Mouse (Mus musculus) liver, embryonic 14.5 days (tissue): Measurements from ENCODE around the gene Creb3l2. TPM values are rescaled to one million over a fixed set of nuclear protein-coding genes. Genes with fewer than 3 reads are reported as not detected.

ENCODE experiments used
- ATAC-seq: fragments of 200-750 bp; cut with Nextera tagmentation; 2 replicates; pipeline ENCODE4 v1.8.0; 2017; ENCODE audit warnings: moderate number of reproducible peaks, mild to moderate bottlenecking, moderate library complexity; ENCODE audit not compliant: insufficient read depth
- DNase-seq, 3 experiments: peaks; one replicate each; pipeline ENCODE4 v3.0.0-alpha.2; 2012 to 2013; ENCODE audit warnings: low read depth in 3 of 3, low spot score in 3 of 3
- H3K27ac ChIP-seq: fragments of 300-500 bp; sonication (generic); 2 replicates; pipeline ENCODE4 v1.5.1; 2014; ENCODE audit warnings: moderate library complexity, mild to moderate bottlenecking, control low read depth, inconsistent platforms
- H3K27me3 ChIP-seq: fragments of 300-500 bp; sonication (generic); 2 replicates; pipeline ENCODE4 v1.6.1; 2014; ENCODE audit warnings: mild to moderate bottlenecking, low read length, moderate library complexity; ENCODE audit not compliant: control insufficient read depth, insufficient read depth
- H3K36me3 ChIP-seq: fragments of 300-500 bp; sonication (generic); replicated peaks from 2 replicates; pipeline ENCODE4 v1.6.1; 2014; ENCODE audit warnings: low read depth; ENCODE audit not compliant: control insufficient read depth, insufficient read depth
- H3K4me1 ChIP-seq, 2 experiments: fragments of 200-500 bp in 1 of 2; fragments of 300-500 bp in 1 of 2; sonication (generic) in 1 of 2; replicated peaks; 2 replicates each; pipeline ENCODE4 v1.6.1; 2012 to 2014; ENCODE audit warnings: antibody characterized with exemption in 1 of 2, inconsistent platforms in 1 of 2, low read length in 1 of 2; ENCODE audit not compliant: control insufficient read depth in 2 of 2, insufficient read depth in 2 of 2
- H3K4me2 ChIP-seq: fragments of 300-500 bp; sonication (generic); 2 replicates; pipeline ENCODE4 v1.6.1; 2014; ENCODE audit warnings: low read depth, mild to moderate bottlenecking, control low read depth, moderate library complexity
- H3K4me3 ChIP-seq, 2 experiments: fragments of 200-500 bp in 1 of 2; fragments of 300-500 bp in 1 of 2; sonication (generic) in 1 of 2; 2 replicates each; pipeline ENCODE4 v1.5.1; 2012 to 2014; ENCODE audit warnings: low read depth in 2 of 2, low read length in 2 of 2, mild to moderate bottlenecking in 2 of 2, control low read depth in 1 of 2, inconsistent platforms in 1 of 2, moderate library complexity in 1 of 2; ENCODE audit not compliant: insufficient read depth in 1 of 2
- H3K9ac ChIP-seq: fragments of 300-500 bp; sonication (generic); replicated peaks from 2 replicates; pipeline ENCODE4 v1.6.1; 2014; ENCODE audit warnings: mild to moderate bottlenecking, control low read depth, moderate library complexity
- H3K9me3 ChIP-seq: fragments of 300-500 bp; sonication (generic); 2 replicates; pipeline ENCODE4 v1.6.1; 2016; ENCODE audit warnings: low read length, mixed read lengths; ENCODE audit not compliant: control insufficient read depth
- CTCF ChIP-seq: IDR thresholded peaks from 2 replicates; pipeline ENCODE4 v1.5.1; 2016; ENCODE audit warnings: antibody characterized with exemption, low read depth, control low read depth
- EP300 ChIP-seq: IDR thresholded peaks from 2 replicates; pipeline ENCODE4 v1.6.1; 2016; ENCODE audit warnings: antibody characterized with exemption, low read depth
- WGBS: fragments of 180-500 bp; shearing (Covaris S2); extraction: QIAGEN DNeasy Blood & Tissue Kit; methylation state at CpG from one replicate; pipeline ENCODE4 v1.1.7; 2014; ENCODE audit not compliant: insufficient replicate concordance; 5-methylcytosine and 5-hydroxymethylcytosine counted together
- polyA plus RNA-seq, 2 experiments: library from polyadenylated mRNA; depleted of rRNA in 1 of 2; stranded (reverse) in 1 of 2; unstranded in 1 of 2; fragments of >200 nt; fragmentation: Nextera tagmentation in 1 of 2; extraction: Ambion mirVana in 1 of 2; gene quantifications; 2 replicates each; pipeline versions ENCODE4 v1.2.1 to v1.2.3; 2012 to 2014

Creb3l2 gene
- polyA plus RNA-seq, 2 experiments, result 1.9 to 2.7 TPM

DNA sequence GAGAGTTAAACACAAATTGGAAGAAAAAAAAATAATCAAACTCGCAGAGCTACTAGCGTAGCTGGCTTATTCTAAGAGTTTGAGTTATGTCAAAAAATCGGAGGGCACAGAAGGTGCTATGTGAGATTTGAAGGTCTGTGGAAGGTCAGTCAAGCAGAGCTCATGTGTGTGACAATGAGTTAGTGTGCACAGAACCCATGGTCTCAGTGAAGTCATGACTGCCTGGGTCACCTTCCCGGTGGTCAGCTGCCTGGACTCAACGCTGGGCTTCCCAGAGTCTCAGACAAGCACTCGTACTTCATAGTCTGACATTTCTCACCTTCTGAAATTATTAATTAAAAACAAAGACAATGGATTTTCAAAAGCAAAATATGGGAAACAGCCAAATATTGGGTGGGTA, 26.4 kb downstream of the Creb3l2 start:
- Histone ChIP-seq H3K4me1 (no peaks in the 10 kb centered on the region; a peak in 1 of 4 replicates), H3K27ac (no peak overlapping the region), H3K27me3 (no peaks in the 10 kb centered on the region), H3K9me3 (no peaks in the 10 kb centered on the region), H3K36me3 (no peaks in the 10 kb centered on the region), H3K4me3 (no peak overlapping the region), H3K9ac (no peak overlapping the region), H3K4me2 (no peak overlapping the region)
- DNase-seq, result no peak
- WGBS, result 64% methylated on average over 6 of the region's 6 CpGs
- TF ChIP-seq CTCF (no peak), EP300 (no peak)
- ATAC-seq, result no peak

DNA sequence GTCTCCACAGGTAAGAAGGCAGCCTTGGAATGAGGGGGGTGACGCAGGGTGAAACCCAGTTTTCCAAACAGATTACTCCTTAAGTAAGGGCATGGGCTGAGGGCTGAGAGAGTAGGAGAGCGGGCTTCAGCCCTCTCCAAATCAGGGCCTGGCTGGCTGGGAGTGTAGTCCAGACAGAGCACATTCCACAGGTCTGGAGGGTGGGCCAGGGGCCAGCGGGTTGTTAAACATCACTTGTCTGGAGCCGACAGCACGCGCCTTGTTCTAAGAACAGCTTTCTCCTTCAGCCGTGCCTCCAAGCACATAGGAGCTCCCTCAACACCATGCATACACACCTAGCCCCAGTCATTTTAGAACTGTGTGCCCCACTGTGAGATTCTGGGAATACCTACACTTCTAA, 26.9 kb downstream of the Creb3l2 start:
- Histone ChIP-seq H3K36me3 (no peaks in the 10 kb centered on the region), H3K27me3 (no peaks in the 10 kb centered on the region), H3K27ac (no peak overlapping the region), H3K4me1 (peaks cover 0 to 3% of the 10 kb centered on the region in 2 experiments; a peak in 3 of 4 replicates), H3K4me2 (no peak overlapping the region), H3K4me3 (no peak overlapping the region), H3K9me3 (no peaks in the 10 kb centered on the region), H3K9ac (no peak overlapping the region)
- WGBS, result 73% methylated on average over 7 of the region's 7 CpGs
- TF ChIP-seq EP300, result no peak
- no peak for TF ChIP-seq CTCF
- ATAC-seq (no peak), DNase-seq (no peak)

DNA sequence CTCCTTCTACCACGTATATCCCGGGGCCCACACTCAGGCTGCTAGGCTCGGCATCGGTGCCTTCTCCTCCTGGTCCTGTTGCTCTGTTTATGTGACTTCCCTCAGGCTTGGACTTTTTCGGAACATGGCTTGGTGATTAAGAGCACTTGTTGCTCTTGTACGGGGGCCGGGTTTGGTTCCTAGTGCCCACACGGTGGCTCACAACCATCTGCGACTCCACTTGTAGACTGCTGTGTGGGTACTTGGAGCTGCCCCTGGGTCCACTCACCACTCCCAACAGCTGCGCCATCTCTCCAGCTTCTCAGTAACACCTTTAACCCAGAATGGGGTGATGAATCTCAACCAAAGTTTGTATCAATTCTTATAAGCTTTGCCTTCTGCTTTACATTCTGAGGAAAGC, 27.4 kb downstream of the Creb3l2 start:
- H3K4me1 ChIP-seq, result peaks cover 0 to 5% of the 10 kb centered on the region in 2 experiments; a peak in 3 of 4 replicates
- 78% methylated on average over 10 of the region's 10 CpGs for WGBS
- H3K36me3 ChIP-seq, result no peaks in the 10 kb centered on the region
- no peak overlapping the region for H3K4me2 ChIP-seq
- no peaks in the 10 kb centered on the region for H3K27me3 ChIP-seq
- no peak overlapping the region for H3K27ac ChIP-seq
- no peak overlapping the region for H3K9ac ChIP-seq
- H3K4me3 ChIP-seq, result no peak overlapping the region
- TF ChIP-seq EP300 (no peak), CTCF (no peak)
- no peaks in the 10 kb centered on the region for H3K9me3 ChIP-seq
- ATAC-seq (no peak), DNase-seq (no peak)

DNA sequence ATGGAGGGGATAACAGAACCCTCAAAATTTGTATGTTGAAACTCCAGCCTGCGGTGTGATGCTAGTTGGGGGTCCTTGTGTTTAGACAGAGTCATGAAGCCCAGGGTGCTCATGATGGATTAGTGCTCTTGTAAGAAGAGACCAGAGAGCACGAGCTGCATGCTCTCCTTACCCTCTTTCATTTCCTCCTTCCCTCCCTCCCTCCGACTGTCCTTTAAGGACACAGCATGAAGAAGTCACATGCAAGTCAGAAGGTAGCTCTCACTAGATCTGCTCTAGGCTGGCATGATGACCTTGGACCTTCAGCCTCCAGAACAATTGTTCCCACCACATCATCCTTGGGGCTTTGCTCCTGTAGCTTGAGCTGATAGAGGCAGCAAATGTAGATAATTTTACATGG, 30.2 kb downstream of the Creb3l2 start:
- ATAC-seq (no peak), DNase-seq (no peak)
- Histone ChIP-seq H3K27me3 (no peaks in the 10 kb centered on the region), H3K4me2 (no peak overlapping the region), H3K36me3 (no peaks in the 10 kb centered on the region), H3K9me3 (no peaks in the 10 kb centered on the region), H3K27ac (no peak overlapping the region), H3K9ac (no peak overlapping the region), H3K4me1 (peaks cover 0 to 5% of the 10 kb centered on the region in 2 experiments; a peak in 3 of 4 replicates), H3K4me3 (no peak overlapping the region)
- TF ChIP-seq CTCF, result no peak
- TF ChIP-seq EP300, result no peak
- 66% methylated on average over 3 of the region's 3 CpGs for WGBS

DNA sequence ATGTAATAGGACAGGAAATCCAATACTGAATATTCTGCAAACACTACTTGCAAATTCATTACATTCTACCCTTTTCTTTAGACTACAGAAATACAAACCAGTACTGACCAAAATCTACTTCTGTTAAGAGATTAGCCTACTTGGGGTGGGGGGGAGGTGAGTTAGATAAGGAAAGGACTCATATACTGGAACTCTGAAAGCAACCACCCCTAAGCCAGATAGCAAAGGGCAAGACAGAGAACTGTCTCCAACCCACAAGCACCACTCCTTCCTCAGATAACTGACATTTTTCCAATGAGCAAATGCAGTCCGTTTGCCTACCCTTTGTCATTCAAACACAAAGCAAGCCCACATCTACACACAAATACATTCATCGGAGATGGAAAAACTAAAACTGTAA, 32.1 kb downstream of the Creb3l2 start:
- Histone ChIP-seq H3K9ac (no peak overlapping the region), H3K9me3 (no peaks in the 10 kb centered on the region), H3K36me3 (no peaks in the 10 kb centered on the region), H3K4me3 (no peak overlapping the region), H3K4me2 (no peak overlapping the region), H3K4me1 (peaks cover 0 to 5% of the 10 kb centered on the region in 2 experiments; a peak in 3 of 4 replicates), H3K27me3 (no peaks in the 10 kb centered on the region), H3K27ac (no peak overlapping the region)
- TF ChIP-seq CTCF (no peak), EP300 (no peak)
- WGBS, result 20% methylated on average over 2 of the region's 2 CpGs
- DNase-seq, result no peak
- ATAC-seq, result peak; percentile 57; the same call in 1 of the 2 replicates
